Mouse (Mus musculus) retina, embryonic 14.5 days (tissue): ENCODE measurements around the gene Ebpl.
A peak's percentile ranks its signal among the peaks of the same experiment; 100 is the strongest.

Experiments used
- DNase-seq: peaks from one replicate; pipeline ENCODE4 v3.0.0-alpha.2; 2015; ENCODE audit warnings: low spot score

The Ebpl gene

GRCm38 (mm10) chr14:61360131-61360980, at the start of gene Ebpl:
TSS of gene Ebpl (minus strand) at chr14:61360439.
- peak; percentile 84 for DNase-seq

- DNase-seq, result no peak
Observed at GRCm38 (mm10) chr14:61410020-61410419, 49.8 kb upstream of the Ebpl start.

- no peak for DNase-seq
Observed at GRCm38 (mm10) chr14:61407055-61407454, 46.8 kb upstream of the Ebpl start.

- no peak for DNase-seq
Observed at GRCm38 (mm10) chr14:61405761-61406160, 45.5 kb upstream of the Ebpl start.

- no peak for DNase-seq
Observed at GRCm38 (mm10) chr14:61404941-61405340, 44.7 kb upstream of the Ebpl start.

GRCm38 (mm10) chr14:61394745-61395144, 34.5 kb upstream of the Ebpl start:
- no peak for DNase-seq

- no peak for DNase-seq
Observed at GRCm38 (mm10) chr14:61390586-61390985, 30.3 kb upstream of the Ebpl start.

GRCm38 (mm10) chr14:61367290-61367689, 7.1 kb upstream of the Ebpl start:
- DNase-seq, result no peak

GRCm38 (mm10) chr14:61364656-61365055, 4.4 kb upstream of the Ebpl start:
- DNase-seq, result no peak

GRCm38 (mm10) chr14:61363734-61364133, 3.5 kb upstream of the Ebpl start:
- DNase-seq, result no peak

- no peak for DNase-seq
Observed at GRCm38 (mm10) chr14:61362268-61362667, 2.0 kb upstream of the Ebpl start.

- no peak for DNase-seq
Observed at GRCm38 (mm10) chr14:61360981-61361511, 807 bp upstream of the Ebpl start.

- DNase-seq, result no peak
Observed at GRCm38 (mm10) chr14:61354251-61355235, 5.7 kb downstream of the Ebpl start.

- DNase-seq, result peak; percentile 49
Observed at GRCm38 (mm10) chr14:61350808-61351207, 9.4 kb downstream of the Ebpl start.

- DNase-seq, result no peak
Observed at GRCm38 (mm10) chr14:61349876-61350275, 10.4 kb downstream of the Ebpl start.

- peak; percentile 36 for DNase-seq
Observed at GRCm38 (mm10) chr14:61346827-61347698, 13.2 kb downstream of the Ebpl start.

- no peak for DNase-seq
Observed at GRCm38 (mm10) chr14:61344590-61344989, 15.6 kb downstream of the Ebpl start.

GRCm38 (mm10) chr14:61339381-61339780, 20.9 kb downstream of the Ebpl start:
- no peak for DNase-seq

GRCm38 (mm10) chr14:61330996-61331561, 29.2 kb downstream of the Ebpl start:
- peak; percentile 89 for DNase-seq

- DNase-seq, result no peak
Observed at GRCm38 (mm10) chr14:61330591-61330990, 29.6 kb downstream of the Ebpl start.
